Mouse (Mus musculus): ENCODE results near the gene Lmf1.
A peak's percentile ranks its signal among the peaks of the same experiment; 100 is the strongest.

Lmf1 gene

GRCm38 (mm10) chr17:25643517-25644294 is 64.8 kb downstream of the Lmf1 start:
- peak in 1 of 2 experiments; percentile 35 for DNase-seq

GRCm38 (mm10) chr17:25644761-25645160 is 65.9 kb downstream of the Lmf1 start:
- DNase-seq, result no peak

GRCm38 (mm10) chr17:25645661-25646060 is 66.8 kb downstream of the Lmf1 start:
- DNase-seq, result no peak

GRCm38 (mm10) chr17:25647901-25648300 is 69.0 kb downstream of the Lmf1 start:
- DNase-seq, result no peak

GRCm38 (mm10) chr17:25648678-25649216 is 69.9 kb downstream of the Lmf1 start:
- DNase-seq, result no peak

GRCm38 (mm10) chr17:25650726-25651125 is 71.8 kb downstream of the Lmf1 start:
- DNase-seq, result no peak

GRCm38 (mm10) chr17:25652272-25652671 is 73.4 kb downstream of the Lmf1 start:
- DNase-seq, result no peak

GRCm38 (mm10) chr17:25656142-25656825 is 77.4 kb downstream of the Lmf1 start:
- no peak for DNase-seq

GRCm38 (mm10) chr17:25656826-25657189 is 77.9 kb downstream of the Lmf1 start:
- DNase-seq, result no peak

- DNase-seq, result peak in 1 of 2 experiments; percentile 35
These were observed 84.4 kb downstream of the Lmf1 start for GRCm38 (mm10) chr17:25663213-25663835.

- DNase-seq, result peak in 1 of 2 experiments; percentile 38
These were observed 86.6 kb downstream of the Lmf1 start for GRCm38 (mm10) chr17:25665485-25665884.

- peak; percentile 45 to 48 for DNase-seq
These were observed 87.0 kb downstream of the Lmf1 start for GRCm38 (mm10) chr17:25665891-25666290.

GRCm38 (mm10) chr17:25668481-25669055 is 89.7 kb downstream of the Lmf1 start:
- DNase-seq, result peak in 1 of 2 experiments; percentile 41

- no peak for DNase-seq
These were observed 94.1 kb downstream of the Lmf1 start for GRCm38 (mm10) chr17:25672982-25673381.

- DNase-seq, result no peak
These were observed 99.1 kb downstream of the Lmf1 start for GRCm38 (mm10) chr17:25677969-25678368.

- DNase-seq, result no peak
These were observed 100.9 kb downstream of the Lmf1 start for GRCm38 (mm10) chr17:25679818-25680217.

- no peak for DNase-seq
These were observed 102.8 kb downstream of the Lmf1 start for GRCm38 (mm10) chr17:25681636-25682035.

GRCm38 (mm10) chr17:25686323-25686722 is 107.4 kb downstream of the Lmf1 start:
- DNase-seq, result peak in 1 of 2 experiments; percentile 48

- no peak for DNase-seq
These were observed 110.0 kb downstream of the Lmf1 start for GRCm38 (mm10) chr17:25688922-25689321.

- DNase-seq, result no peak
These were observed 117.4 kb downstream of the Lmf1 start for GRCm38 (mm10) chr17:25696263-25696662.

GRCm38 (mm10) chr17:25698446-25698845 is 119.6 kb downstream of the Lmf1 start:
- DNase-seq, result peak; percentile 88 to 91

GRCm38 (mm10) chr17:25700863-25701496 is 122.1 kb downstream of the Lmf1 start:
- DNase-seq, result no peak

- no peak for DNase-seq
These were observed 131.1 kb downstream of the Lmf1 start for GRCm38 (mm10) chr17:25709994-25710393.

All from cerebellum, postnatal 14 days (tissue).